Mouse (Mus musculus): ENCODE measurements around the gene Hkdc1.

DNA sequence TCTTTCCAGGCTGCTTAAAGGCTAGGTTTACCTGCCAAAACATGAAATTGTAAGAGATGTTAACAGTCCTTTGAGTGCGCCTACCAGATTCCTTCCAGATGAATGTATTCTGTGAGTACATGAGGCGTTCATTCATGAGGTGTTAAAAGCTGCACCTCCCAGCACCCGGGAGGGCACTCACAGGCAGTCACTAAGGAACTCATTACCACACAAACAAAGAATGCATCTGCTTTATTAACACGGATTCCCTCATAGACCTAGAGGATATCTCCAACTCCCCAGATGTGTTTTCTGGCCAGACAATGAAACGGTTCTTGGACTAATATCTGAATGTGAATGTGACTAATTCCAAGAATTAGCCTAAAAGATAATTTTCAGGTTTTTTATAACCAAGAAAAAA lies 48.8 kb upstream of the Hkdc1 start:
- TF ChIP-seq CTCF (IDR thresholded peaks at IDR 0.05; ENCODE audit: low read depth), result no peak
- TF ChIP-seq EP300 (IDR thresholded peaks at IDR 0.05; ENCODE audit: low read depth), result no peak

Data from heart, postnatal 0 days (tissue).